Mouse (Mus musculus) heart, postnatal 0 days (tissue): ENCODE measurements around the gene Tmem181a. TPM values are rescaled to one million over a fixed set of nuclear protein-coding genes. Genes with fewer than 3 reads are reported as not detected.
"Not testable (repeated sequence)": the region's sequence is repeated elsewhere in the genome, so short reads cannot be mapped to it uniquely, and the experiment has no call there.

Experiments used
- ATAC-seq: fragments of 200-750 bp; cut with Nextera tagmentation; 2 replicates; pipeline ENCODE4 v1.8.0; 2017; ENCODE audit warnings: low read depth, moderate number of reproducible peaks, moderate library complexity; ENCODE audit not compliant: insufficient read depth
- DNase-seq: peaks from one replicate; pipeline ENCODE4 v3.0.0-alpha.2; 2016; ENCODE audit warnings: low spot score
- H3K27ac ChIP-seq: fragments of 300-500 bp; sonication (generic); 2 replicates; pipeline ENCODE4 v1.5.1; 2014; ENCODE audit warnings: low read depth, mild to moderate bottlenecking
- H3K27me3 ChIP-seq: fragments of 300-500 bp; sonication (generic); 2 replicates; pipeline ENCODE4 v1.6.1; 2014; ENCODE audit warnings: low read length, mixed read lengths; ENCODE audit not compliant: control insufficient read depth, insufficient read depth
- H3K36me3 ChIP-seq: fragments of 300-500 bp; sonication (generic); replicated peaks from 2 replicates; pipeline ENCODE4 v1.6.1; 2014; ENCODE audit warnings: low read length, mixed read lengths; ENCODE audit not compliant: control insufficient read depth, insufficient read depth
- H3K4me1 ChIP-seq: fragments of 300-500 bp; sonication (generic); 2 replicates; pipeline ENCODE4 v1.6.1; 2014; ENCODE audit warnings: antibody characterized with exemption; ENCODE audit not compliant: control insufficient read depth, insufficient read depth
- H3K4me2 ChIP-seq: fragments of 300-500 bp; sonication (generic); 2 replicates; pipeline ENCODE4 v1.6.1; 2014; ENCODE audit warnings: low read depth, mild to moderate bottlenecking, low read length, moderate library complexity
- H3K4me3 ChIP-seq: fragments of 300-500 bp; sonication (generic); 2 replicates; pipeline ENCODE4 v1.5.1; 2014; ENCODE audit warnings: low read depth, low read length
- H3K9ac ChIP-seq: fragments of 300-500 bp; sonication (generic); replicated peaks from 2 replicates; pipeline ENCODE4 v1.6.1; 2014; ENCODE audit warnings: low read depth, low read length, mixed read lengths
- H3K9me3 ChIP-seq: fragments of 300-500 bp; sonication (generic); replicated peaks from 2 replicates; pipeline ENCODE4 v1.6.1; 2016; ENCODE audit warnings: low read length; ENCODE audit not compliant: control insufficient read depth
- WGBS: fragments of 180-500 bp; shearing (Covaris S2); extraction: QIAGEN DNeasy Blood & Tissue Kit; methylation state at CpG from one replicate; pipeline ENCODE4 v1.1.7; 2014; 5-methylcytosine and 5-hydroxymethylcytosine counted together
- polyA plus RNA-seq: library from polyadenylated mRNA; unstranded; fragments of >200 nt; fragmentation: Nextera tagmentation; extraction: Ambion mirVana; gene quantifications from 2 replicates; pipeline ENCODE4 v1.2.1, GENCODE M21; 2015
- total RNA-seq: library from RNA; depleted of rRNA; stranded (reverse); fragments of >200 nt; gene quantifications from 2 replicates; pipeline ENCODE4 v1.2.3, GENCODE M21; 2014; ENCODE audit warnings: low replicate concordance; rRNA removed

Gene Tmem181a
- total and polyA plus RNA-seq, 2 experiments from 2014 or later: 12.0 to 17.9 TPM

- not testable (repeated sequence) for H3K27me3 ChIP-seq, H3K27ac ChIP-seq, DNase-seq, H3K36me3 ChIP-seq, H3K4me3 ChIP-seq, H3K9ac ChIP-seq, H3K9me3 ChIP-seq, ATAC-seq, H3K4me1 ChIP-seq, H3K4me2 ChIP-seq
- 85% methylated on average over 7 of the region's 7 CpGs for WGBS
Measured at GRCm38 (mm10) chr17:6327554-6327953, 70.9 kb downstream of the Tmem181a start.

- not testable (repeated sequence) for H3K4me2 ChIP-seq, DNase-seq, H3K9me3 ChIP-seq, H3K36me3 ChIP-seq, H3K4me3 ChIP-seq, H3K27me3 ChIP-seq, H3K4me1 ChIP-seq, H3K9ac ChIP-seq, ATAC-seq, H3K27ac ChIP-seq
- WGBS: 62% methylated on average over 3 of the region's 4 CpGs
Measured at GRCm38 (mm10) chr17:6328997-6329396, 72.3 kb downstream of the Tmem181a start.

GRCm38 (mm10) chr17:6342606-6343294 lies 86.1 kb downstream of the Tmem181a start:
- not testable (repeated sequence) for ATAC-seq, H3K4me1 ChIP-seq, H3K27ac ChIP-seq, H3K9ac ChIP-seq, H3K36me3 ChIP-seq, H3K4me3 ChIP-seq, H3K27me3 ChIP-seq, H3K4me2 ChIP-seq, DNase-seq, H3K9me3 ChIP-seq
- WGBS: no CpG with 5 or more reads among the region's 12 CpGs

GRCm38 (mm10) chr17:6355256-6355655 lies 98.6 kb downstream of the Tmem181a start:
- not testable (repeated sequence) for H3K4me2 ChIP-seq, H3K27me3 ChIP-seq, ATAC-seq, H3K4me3 ChIP-seq, H3K36me3 ChIP-seq, H3K27ac ChIP-seq, H3K9me3 ChIP-seq, H3K9ac ChIP-seq, DNase-seq, H3K4me1 ChIP-seq
- WGBS: 83% methylated on average over 10 of the region's 10 CpGs

Other genes with a start within 250 kb of the Tmem181a start
- 4.2 and 6.8 TPM in 2 replicates for gene Serac1, start 177.1 kb upstream of the Tmem181a start, total RNA-seq
- gene Serac1, start 177.1 kb upstream of the Tmem181a start, polyA plus RNA-seq: 4.2 and 5.5 TPM in 2 replicates
- 23.2 and 43.4 TPM in 2 replicates for gene Gtf2h5, start 177.1 kb upstream of the Tmem181a start, total RNA-seq
- 167 and 169 TPM in 2 replicates for gene Gtf2h5, start 177.1 kb upstream of the Tmem181a start, polyA plus RNA-seq
- gene Tulp4, start 150.4 kb upstream of the Tmem181a start, total RNA-seq: 45.2 and 53.1 TPM in 2 replicates
- gene Tulp4, start 150.4 kb upstream of the Tmem181a start, polyA plus RNA-seq: 33.3 and 36.0 TPM in 2 replicates
- gene Dynlt1a, start 60.6 kb downstream of the Tmem181a start, total RNA-seq: 3.9 and 6.0 TPM in 2 replicates
- 6.6 and 7.7 TPM in 2 replicates for gene Dynlt1a, start 60.6 kb downstream of the Tmem181a start, polyA plus RNA-seq
- gene Dynlt1b, start 173.3 kb downstream of the Tmem181a start, total RNA-seq: 214 and 264 TPM in 2 replicates
- 558 and 559 TPM in 2 replicates for gene Dynlt1b, start 173.3 kb downstream of the Tmem181a start, polyA plus RNA-seq